Mouse (Mus musculus): ENCODE data around the gene Vav1.
A peak's percentile ranks its signal among the peaks of the same experiment; 100 is the strongest.

The Vav1 gene

DNA sequence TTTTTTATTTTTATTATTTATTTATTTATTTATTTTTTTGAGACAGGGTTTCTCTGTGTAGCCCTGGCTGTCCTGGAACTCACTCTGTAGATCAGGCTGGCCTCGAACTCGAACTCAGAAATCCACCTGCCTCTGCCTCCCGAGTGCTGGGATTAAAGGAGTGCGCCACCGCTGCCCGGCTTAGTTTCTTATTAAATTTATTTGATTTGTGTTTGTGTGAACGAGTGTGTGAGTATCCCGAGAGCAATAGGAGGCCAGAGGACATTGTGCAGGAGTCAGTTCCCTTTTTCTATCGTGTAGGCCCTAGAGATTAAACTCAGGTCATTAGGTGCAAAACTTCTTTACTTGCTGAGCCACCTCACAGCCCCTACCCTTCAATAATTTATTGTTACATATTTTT, 56.3 kb downstream of the Vav1 start:
- peak; percentile 59 for DNase-seq (ENCODE audit: extremely low read depth, low read depth)

DNA sequence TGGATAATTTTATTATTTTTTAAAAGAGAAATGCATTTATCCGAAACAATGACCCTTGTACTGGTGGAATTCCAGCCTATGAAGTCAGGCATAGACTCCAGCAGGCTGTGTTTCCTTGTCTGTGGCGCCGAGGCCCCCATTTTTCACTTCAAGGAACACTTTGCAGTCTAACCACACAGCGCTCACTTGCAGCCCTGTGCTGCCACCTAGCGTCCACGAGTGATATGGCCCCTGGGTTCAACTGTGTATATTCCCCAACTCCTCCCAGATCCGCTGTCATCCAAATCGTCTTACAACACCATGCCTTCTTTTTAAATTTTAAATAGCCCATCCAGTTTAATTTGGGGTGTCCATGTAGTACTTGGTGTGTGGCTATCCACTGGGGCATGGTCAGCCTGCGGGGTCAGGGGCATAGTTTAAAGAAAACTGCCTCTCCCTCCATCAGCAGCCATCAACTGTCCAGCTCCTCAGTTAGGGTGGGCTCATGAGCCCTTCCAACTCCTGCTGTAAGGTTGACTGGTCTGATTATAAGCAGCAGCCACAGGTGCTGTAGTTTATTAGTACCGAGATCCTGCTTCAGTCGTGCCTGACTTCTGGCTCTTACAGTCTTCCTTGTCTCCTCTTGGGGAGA, 56.9 kb downstream of the Vav1 start:
- DNase-seq (ENCODE audit: extremely low read depth, low read depth): peak; percentile 81

DNA sequence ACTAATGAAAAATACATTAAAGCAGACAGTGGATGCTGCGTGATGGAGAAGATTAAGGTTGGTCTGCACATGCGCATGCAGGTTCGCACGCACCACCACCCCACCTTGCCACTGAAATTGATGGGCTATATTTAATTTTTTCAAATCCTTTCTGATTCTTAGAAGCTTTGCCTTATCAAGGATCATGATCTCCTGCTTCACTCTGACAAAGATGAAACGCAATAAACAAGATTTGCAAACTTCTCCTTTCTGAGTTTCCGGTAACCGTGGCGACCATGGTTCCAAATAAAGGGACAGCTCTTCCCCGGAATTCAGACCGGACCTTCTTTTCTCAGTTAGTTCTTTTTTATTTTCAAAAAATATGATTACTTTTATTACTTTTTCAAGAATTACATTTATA, 59.1 kb downstream of the Vav1 start:
- no peak for DNase-seq (ENCODE audit: extremely low read depth, low read depth)

DNA sequence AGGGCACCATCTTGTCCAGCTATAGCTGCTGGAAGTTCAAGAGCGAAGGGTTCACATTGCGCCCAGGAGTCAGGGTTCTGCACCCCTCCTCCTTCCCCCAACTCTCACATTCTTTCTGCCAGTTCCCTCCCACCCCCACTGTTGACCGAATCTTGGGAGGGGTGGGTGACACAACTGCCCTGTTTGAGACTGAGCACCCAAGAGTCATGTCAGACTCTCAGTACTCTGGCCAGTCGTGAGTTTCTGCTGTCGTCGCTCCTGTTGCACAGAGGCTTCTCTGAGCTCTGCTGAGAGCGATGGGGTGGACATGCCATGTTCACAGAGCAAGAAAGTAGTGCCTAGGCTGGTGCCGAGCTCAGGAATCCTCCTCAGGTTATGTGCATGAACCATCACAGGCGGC, 60.4 kb downstream of the Vav1 start:
- DNase-seq (ENCODE audit: extremely low read depth, low read depth): no peak

DNA sequence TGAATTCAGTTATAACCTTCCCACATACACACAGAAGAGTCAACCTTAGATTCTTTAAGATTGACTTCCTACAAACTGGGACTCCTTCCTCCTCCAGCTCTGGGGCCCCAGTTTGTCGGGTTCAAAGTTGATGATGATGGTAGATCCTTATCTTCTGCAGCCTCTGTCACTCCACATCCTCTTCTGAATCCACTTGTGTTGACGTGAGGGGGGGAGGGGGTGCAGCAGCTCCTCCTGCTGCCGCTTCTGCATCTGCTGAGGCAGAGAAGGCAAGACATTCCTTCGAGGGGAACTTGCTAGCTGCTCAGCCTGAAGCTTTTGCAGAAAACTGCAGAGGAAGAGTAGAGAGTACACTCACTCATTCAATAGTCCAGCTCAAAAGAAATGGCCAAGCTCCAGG, 62.7 kb downstream of the Vav1 start:
- DNase-seq (ENCODE audit: extremely low read depth, low read depth): no peak

DNA sequence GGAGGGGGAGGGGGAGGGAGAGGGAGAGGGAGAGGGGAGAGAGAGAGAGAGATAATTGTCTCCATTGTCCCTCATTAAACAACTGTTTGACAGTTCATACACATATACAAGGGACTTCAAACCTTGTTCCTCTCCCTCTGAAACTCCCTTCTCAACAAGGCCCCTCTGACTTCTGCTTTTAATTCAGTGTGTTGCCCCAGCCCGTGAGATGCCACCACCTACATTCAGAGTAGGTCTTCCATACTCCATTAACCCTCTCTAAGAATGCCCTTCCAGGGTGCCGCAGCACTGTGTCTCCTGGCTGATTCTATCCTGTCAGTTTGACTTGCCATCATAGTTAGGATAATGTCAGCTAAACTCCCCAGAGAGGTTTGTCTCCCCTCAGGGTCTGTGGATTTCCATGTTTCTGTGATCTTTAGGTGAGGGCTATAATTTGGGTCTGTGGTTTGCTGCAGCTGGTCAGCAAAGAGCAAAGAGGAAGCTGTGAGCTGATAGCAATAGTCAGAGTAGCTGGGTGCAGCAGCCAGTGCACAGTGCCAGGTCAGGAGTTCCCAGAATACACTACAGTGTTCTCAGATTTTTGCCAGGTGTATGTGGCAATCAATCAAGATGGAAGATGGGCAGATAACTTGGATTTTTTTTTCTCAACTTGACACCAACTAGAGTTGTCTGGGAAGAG, 65.3 kb downstream of the Vav1 start:
- DNase-seq (ENCODE audit: extremely low read depth, low read depth): peak; percentile 63

DNA sequence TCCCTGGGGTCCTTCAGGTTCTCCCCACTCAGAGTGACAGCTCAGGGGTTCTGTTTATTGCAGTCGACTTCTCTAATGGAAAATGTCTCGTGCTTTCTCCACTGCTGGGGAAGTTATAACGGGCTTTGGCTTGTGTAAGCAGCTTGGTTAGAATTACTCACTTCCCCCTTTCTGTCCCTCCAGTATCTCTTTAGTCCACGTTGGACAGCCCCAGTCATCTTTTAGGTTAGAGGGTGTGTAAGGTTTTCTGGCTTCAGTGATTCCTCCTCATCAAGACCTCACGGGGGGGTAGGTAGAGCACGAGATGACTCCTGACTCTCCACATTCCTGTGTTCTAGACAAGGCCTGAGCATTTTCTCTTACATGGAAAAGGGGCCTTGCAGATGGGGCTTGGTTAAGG, 68.1 kb downstream of the Vav1 start:
- peak; percentile 79 for DNase-seq (ENCODE audit: extremely low read depth, low read depth)

DNA sequence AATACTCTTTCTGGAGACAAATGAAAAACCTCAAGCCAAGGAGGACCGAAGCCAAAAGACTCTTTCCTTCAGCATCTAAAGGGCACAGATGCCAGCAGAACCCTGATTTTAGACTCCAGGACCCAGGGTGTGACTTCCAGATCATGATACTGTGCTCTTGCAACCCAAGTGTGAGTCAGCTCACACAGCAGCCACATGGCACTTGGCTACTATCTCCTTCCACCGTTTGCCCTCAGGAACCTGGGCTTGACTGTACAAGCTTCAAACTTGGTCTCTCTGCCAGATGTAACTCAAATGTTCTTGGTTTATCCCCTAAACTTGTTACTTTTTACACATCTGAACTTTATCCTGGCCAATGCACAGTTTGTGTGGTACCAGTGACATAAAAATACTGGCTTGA, 68.9 kb downstream of the Vav1 start:
- no peak for DNase-seq (ENCODE audit: extremely low read depth, low read depth)

DNA sequence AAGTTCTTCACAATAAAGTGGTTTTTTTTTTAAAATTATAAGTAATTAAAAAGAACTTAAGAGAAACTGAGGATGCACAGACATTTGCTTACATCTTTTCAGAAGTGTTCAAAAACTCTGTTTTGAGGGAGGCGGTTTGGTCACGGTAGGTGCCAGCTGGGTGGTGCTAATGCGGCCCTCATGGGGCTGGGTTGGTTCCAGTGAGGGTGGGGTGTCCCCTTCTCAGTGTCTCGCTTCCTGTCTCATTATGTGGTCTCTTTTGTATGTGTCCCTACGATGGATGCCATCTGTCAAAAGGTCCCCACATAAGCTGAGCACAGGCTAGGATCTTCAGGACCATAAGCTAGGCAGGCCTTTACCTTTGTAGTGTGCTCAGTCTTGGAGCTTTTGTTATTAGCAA, 70.2 kb downstream of the Vav1 start:
- no peak for DNase-seq (ENCODE audit: extremely low read depth, low read depth)

DNA sequence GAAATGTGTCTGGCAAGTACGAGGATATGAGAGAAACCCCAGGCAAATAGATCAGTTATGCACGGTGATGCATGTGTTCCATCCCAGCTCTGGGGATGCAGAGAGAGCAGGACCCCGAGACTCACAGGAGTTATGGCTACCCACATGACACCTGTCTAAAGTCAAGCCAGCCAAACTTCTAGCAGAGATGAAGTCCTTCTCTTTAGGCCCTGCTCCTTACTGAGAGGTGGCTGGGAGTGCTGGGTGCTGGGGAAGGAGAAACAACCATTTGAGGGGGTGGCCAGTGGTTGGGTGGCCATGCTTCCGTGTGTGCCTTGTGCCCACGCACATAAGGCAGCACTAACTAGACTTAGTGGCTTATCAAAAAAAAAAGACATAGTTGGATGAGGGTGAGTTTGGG, 71.3 kb downstream of the Vav1 start:
- DNase-seq (ENCODE audit: extremely low read depth, low read depth): no peak

DNA sequence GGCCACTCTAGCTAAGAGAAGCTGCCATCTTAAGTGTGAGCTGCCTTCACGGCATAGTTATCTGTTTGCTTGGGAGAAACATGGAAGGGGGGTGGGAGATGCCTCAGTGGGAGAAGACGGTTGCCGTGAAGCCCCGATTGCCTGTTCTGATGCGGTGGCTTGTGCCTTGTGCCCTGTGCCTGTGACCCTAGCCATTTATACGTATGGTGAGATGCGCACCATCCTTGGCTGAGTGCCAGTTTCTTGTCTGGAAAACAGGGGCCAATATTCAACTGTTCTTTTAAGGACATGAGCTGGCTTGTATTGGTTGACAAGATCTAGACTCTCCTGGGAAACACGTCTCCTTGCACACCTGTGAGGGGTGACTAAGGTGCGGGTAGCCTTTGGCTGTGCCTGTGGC, 72.2 kb downstream of the Vav1 start:
- no peak for DNase-seq (ENCODE audit: extremely low read depth, low read depth)

DNA sequence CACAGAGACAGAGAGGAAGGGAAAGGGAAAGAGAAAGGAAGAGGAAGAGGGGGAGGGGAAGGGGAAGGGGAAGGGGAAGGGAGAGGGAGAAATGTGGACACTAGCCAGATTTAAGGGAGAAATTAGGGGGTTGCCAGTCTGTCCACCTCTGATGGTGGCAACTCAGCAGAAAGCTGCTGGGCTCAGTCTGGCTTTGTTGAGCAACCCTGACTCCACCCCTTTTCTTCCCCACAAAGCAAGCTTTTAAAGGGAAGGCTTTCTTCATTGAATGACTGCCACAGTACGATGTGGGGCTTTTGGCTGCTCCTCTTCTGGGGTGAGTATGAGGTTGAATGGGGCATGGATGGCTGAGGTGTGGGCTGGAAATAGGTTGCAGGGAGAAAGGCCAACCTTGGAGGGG, 79.5 kb downstream of the Vav1 start, which contains the start of gene Adgre1:
TSS of gene Adgre1 (plus strand) at position 251 of the 400 bp plus-strand sequence.
- DNase-seq (ENCODE audit: extremely low read depth, low read depth): no peak

DNA sequence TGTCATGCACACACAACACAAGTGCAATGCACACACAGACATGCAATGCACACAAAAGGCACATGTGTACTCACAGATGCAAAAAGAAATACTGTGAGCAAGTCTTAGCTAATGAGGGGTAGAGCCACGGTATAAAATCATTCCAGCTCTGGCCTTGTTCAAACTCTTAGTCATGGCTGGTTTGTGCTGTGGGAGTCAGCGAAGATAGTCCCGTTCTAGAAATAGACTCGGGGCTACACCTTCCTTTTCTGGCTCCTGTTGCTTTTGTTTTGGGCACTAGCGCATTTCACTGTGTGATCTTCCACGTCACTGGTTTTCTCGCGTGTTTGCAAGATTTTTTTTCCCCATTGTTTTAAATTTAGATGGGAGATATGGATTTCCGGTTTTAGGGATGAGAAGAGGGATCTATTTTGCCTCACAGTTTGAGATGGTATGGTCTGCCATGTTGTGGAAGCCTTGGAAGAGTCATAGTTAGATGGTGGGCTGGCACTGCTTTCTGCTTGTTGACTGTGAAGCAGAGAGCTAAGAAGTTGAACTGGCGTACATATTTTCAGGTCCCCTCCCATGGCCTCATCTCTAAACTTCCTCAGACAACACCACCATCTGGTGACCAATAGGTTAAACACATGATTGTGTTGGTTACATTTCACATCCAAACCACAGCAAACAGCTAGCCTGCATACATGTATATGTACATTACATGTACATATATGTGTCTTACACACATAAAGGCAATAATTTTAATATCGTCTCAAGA, 80.8 kb downstream of the Vav1 start:
- no peak for DNase-seq (ENCODE audit: extremely low read depth, low read depth)
